Mouse (Mus musculus) frontal cortex, postnatal 36 days (tissue): Measurements from ENCODE around the gene Srpk2.
"Not testable (repeated sequence)": the region's sequence is repeated elsewhere in the genome, so short reads cannot be mapped to it uniquely, and the experiment has no call there.

Source experiments
- DNase-seq, 2 experiments: peaks; one replicate each; pipeline ENCODE4 v3.0.0; 2022; ENCODE audit warnings: low spot score in 2 of 2

The Srpk2 gene

GRCm38 (mm10) chr5:23566382-23566781, 118.0 kb downstream of the Srpk2 start:
- no peak for DNase-seq

DNA sequence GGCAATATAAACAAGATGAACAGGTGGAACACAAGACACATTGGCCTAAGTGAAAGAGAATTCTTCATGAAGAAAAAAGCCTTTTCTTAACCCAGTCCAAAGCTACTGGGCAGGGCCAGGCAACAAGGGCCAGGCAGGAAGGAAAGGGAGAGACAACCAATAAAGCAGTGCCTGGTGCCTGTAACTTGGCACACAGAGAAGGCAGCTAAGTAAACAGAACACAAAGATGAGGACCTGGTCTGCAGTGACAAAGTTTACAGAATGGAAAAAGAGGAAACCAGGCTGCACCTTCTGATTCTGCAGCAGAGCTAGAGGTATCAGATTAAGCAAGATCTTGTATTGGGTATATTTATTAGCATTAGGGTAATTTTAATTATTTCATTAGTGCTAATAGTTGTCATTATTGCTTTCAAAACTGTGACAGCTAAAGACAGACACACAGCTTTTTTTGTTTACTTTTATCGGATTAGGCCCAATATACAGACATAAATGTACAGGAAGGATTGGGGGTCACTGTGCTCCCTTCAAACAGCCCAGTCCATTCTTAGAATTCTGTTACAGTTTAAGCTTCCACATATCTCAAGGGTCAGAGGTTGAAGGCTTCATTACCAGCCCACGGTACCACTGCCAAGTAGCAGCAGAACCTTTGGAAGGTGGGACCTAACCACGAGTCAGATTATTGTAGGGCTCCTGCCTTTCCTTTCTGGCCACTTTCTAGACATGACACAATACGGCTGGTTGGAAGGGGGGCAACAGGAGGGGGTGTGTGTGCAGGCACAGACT, 121.9 kb downstream of the Srpk2 start:
- DNase-seq, result no peak

DNA sequence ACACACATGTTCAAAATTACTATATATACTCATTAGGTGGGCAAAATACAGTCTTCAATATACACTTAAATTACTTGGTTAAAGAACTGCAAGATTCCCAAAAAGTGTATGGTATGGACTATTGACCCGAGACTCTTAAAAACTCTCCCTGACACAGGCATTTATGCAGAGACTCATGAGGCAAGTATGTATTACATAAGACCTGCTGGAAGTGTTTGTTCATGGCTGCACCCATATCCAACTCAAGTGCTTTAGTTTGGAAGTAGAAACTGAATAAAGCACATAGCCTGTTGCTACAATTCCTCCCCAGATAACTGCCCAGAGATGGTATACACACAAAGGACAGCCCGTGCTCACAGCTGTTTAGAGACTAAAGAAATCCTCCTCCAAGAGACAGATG, 123.2 kb downstream of the Srpk2 start:
- DNase-seq, result no peak

- DNase-seq, result no peak
These were observed 124.2 kb downstream of the Srpk2 start for GRCm38 (mm10) chr5:23560171-23560570.

- no peak for DNase-seq
These were observed 128.2 kb downstream of the Srpk2 start for GRCm38 (mm10) chr5:23556007-23556770.

GRCm38 (mm10) chr5:23553338-23553737, 131.1 kb downstream of the Srpk2 start:
- not testable (repeated sequence) for DNase-seq

- no peak for DNase-seq
These were observed 132.7 kb downstream of the Srpk2 start for GRCm38 (mm10) chr5:23551687-23552086.

GRCm38 (mm10) chr5:23535692-23536091, 148.7 kb downstream of the Srpk2 start:
- DNase-seq, result no peak

DNA sequence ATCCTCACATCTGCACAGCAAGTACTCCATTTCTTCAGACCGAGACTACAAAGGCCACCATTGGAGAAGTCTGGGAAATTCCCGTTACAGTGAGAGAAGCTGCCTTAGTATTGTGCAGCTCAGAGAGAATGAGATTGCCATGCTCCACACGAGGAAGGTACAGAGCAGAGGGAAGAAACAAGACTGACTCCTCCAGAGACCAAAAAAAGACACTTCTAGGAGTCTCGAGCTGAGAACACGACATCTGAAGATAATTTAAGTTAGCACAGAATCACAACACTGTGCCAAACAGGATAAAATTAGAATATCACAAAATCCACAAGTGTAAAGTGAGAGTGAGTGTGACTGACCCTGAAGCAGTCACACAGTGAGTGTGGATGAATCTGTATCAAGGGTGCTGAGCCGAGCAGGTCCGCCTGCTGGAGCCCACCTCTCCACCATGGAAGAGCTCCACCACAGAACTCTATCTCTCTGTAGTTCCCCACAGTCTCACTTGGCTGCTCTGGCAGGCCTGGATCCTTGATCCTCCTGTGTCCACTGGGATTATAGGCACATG, 152.8 kb downstream of the Srpk2 start:
- peak in 1 of 2 experiments; percentile 62 for DNase-seq

GRCm38 (mm10) chr5:23531100-23531499, 153.3 kb downstream of the Srpk2 start:
- DNase-seq, result no peak

GRCm38 (mm10) chr5:23524621-23525020, 159.8 kb downstream of the Srpk2 start:
- no peak for DNase-seq

GRCm38 (mm10) chr5:23523936-23524335, 160.5 kb downstream of the Srpk2 start:
- DNase-seq, result no peak

GRCm38 (mm10) chr5:23521645-23522044, 162.8 kb downstream of the Srpk2 start:
- no peak for DNase-seq

DNA sequence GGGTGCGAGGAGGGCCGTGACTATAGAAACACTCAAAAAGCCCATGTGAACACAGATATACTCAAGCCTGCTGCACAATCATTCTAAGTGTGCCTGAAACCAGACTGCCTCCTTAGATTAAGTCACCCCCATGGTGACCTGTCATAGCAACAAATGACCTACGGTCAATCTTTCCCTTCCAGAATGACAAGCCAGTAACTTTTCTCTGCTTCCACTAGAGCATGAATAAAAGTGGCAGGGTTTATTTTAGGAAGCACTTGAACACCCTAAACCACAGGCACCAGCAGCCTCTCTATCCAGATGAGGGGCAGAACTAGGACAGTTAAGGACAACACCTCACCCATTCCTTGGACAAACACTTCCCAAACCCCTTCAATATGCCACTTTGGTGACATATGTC, 164.7 kb downstream of the Srpk2 start:
- DNase-seq, result no peak

DNA sequence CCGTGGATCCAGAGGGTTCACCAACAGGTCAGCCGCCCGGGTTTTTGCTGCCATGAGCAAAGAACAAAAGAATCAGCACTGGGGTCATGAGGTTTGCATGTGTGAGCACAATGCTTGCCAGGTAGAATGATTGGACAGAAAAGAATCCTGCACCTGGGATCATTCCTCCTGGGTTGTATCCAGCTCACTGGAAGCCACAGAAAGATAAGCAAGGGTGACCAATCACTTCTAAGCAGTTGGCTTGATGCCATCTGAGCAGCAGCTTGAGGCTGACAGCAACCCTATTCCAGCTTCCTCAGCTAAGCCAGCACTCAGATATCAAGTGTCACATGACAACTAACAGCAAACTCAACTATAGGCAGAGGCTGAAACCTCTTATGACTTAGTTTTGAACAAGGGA, 165.7 kb downstream of the Srpk2 start:
- DNase-seq, result no peak

- DNase-seq, result peak; percentile 55 to 81
These were observed 166.6 kb downstream of the Srpk2 start for GRCm38 (mm10) chr5:23517839-23518238.

DNA sequence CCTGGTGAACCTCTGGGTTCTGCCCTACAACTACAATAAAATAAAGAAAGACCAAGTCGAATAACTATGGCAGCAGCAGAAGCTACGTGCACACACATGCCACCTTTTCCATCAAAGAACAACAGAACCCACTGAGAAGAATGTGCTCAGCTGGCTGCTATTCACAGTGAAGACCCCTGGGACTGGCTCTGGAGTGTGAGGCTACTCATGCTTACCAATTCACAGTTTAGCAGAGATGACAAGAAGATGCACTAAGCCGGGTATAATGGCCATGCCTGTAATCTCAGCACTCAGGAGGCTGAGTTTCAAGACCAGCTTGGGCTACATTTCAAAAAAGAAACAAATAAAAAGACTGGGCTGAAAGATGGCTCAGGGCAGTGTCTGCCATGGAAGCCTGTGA, 167.5 kb downstream of the Srpk2 start:
- no peak for DNase-seq

DNA sequence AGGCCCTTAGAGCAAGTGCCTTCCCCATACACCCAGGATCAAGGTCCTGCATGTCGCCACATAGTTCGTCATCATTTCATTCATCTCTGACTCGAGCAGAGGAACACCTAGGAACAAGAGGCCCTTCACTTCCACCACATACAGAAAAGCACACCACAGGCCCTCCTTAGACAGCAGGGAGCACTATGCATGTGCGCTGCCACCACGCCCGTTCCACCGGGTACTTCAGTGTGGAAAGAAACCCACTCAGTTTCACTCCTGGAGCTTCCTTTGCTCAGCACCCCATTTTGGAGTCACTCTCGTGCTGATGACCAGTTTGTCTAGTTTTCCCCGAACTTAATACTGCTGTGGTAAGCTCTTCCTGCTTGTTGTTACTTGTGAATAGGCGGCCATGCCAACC, 169.4 kb downstream of the Srpk2 start:
- DNase-seq, result no peak

- DNase-seq, result no peak
These were observed 170.9 kb downstream of the Srpk2 start for GRCm38 (mm10) chr5:23513468-23513867.

DNA sequence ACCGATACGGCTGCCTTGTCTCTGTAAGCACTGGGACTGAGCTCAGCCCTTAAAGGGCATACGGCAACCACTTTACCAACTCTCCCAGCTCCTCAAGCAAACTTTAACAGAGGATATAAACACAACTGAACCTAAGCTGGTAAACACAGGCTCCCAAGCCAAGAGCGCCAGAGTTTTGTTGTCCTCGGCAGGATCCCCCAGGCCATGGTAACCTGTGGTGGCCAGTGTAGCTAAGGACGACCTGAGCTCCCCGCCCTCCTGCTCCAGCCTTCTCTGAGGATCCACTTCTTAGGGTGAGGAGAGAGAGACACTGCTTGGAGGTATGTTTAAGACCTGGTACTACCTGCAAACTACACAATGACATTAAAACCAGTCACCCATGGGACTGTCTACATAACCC, 171.9 kb downstream of the Srpk2 start:
- DNase-seq, result no peak

DNA sequence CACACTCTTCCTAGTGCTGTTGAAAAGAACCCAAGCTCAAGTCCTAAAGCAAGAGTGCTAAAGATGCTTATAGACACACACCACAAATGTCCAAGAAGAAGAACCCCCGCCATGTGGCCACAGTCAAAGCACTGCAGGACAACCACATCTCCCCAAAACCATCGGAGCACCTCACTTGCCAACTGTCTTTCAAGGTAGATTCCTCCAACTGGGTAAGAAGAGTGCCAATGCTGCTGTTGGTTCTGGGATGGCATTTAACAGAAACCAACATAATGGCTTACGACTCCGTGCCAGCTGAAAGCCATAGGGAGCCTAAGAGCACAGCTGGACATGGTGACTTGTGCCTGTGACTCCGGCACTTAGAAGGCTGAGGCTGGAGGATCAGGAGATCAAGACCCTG, 173.0 kb downstream of the Srpk2 start:
- no peak for DNase-seq

- DNase-seq, result no peak
These were observed 175.8 kb downstream of the Srpk2 start for GRCm38 (mm10) chr5:23508630-23509029.

- DNase-seq, result no peak
These were observed 177.2 kb downstream of the Srpk2 start for GRCm38 (mm10) chr5:23507210-23507609.
